Mouse (Mus musculus) thymus, adult 2 months (tissue): Measurements from ENCODE around the gene Hnrnph3.

Experiments used
- CTCF ChIP-seq: fragments of 200-500 bp; IDR thresholded peaks from 2 replicates; pipeline ENCODE4 v1.5.1; 2012; ENCODE audit warnings: mild to moderate bottlenecking, control low read depth, low read length, moderate library complexity, borderline replicate concordance; ENCODE audit not compliant: control insufficient read depth, poor library complexity, insufficient read depth; ENCODE audit errors: extremely low read depth
- POLR2A ChIP-seq: fragments of 200-500 bp; IDR thresholded peaks from 2 replicates; pipeline ENCODE4 v1.6.1; 2012; ENCODE audit warnings: mild to moderate bottlenecking, low read length, control low read depth, moderate library complexity; ENCODE audit not compliant: control insufficient read depth, poor library complexity, insufficient read depth; ENCODE audit errors: extremely low read depth

- TF ChIP-seq CTCF (no peak), POLR2A (no peak)
These were observed 10.5 kb downstream of the Hnrnph3 start for GRCm38 (mm10) chr10:63013476-63013875.
